Mouse (Mus musculus): ENCODE results near the gene Olfr970. TPM values are rescaled to one million over a fixed set of nuclear protein-coding genes. Genes with fewer than 3 reads are reported as not detected.

Gene Olfr970
- total RNA-seq (2023): not detected in 4 replicates

GRCm38 (mm10) chr9:39808560-39808959 lies at the start of gene Olfr970:
Gene Olfr970 (plus strand): TSS chr9:39808860.

GRCm38 (mm10) chr9:39783153-39783552 lies 25.5 kb upstream of the Olfr970 start, which contains the start of gene Olfr968:
Gene Olfr968 (minus strand): TSS chr9:39783253.

DNA sequence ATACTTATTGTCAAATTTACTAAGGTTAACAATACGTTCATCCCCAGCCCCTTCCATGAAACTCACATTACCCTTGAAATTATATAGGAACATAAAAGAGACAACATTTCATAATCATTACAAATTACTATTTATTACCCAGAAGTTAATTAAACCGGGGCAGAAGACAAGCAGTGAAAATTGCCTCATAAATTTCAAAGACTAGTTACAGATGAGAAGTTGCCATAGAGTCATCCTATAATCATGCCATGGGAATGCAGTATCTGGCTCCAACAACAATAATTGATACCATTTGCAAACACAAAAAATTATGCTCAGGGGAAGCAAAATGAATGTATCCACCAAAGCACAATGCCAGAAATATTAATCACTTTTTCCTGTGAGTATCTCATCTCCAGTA lies 18.1 kb upstream of the Olfr970 start, which contains the start of gene Olfr969:
TSS of gene Olfr969 (plus strand) at position 388 of the 400 bp plus-strand sequence.

DNA sequence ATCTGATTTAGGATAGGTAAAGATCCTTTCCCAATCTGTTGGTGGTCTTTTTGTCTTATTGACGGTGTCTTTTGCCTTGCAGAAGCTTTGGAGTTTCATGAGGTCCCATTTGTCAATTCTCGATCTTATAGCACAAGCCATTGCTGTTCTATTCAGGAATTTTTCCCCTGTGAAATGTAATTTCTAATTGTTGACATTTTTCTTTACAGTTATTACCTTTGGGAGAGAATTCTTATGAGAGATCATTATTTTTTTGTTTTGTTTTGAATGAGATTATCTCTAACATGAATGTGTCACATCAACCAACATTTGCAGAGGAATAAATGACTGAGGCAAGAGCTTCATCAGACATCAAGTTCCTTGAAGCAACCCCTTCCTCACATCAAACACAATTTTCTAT lies 27.9 kb downstream of the Olfr970 start, which contains the start of gene Olfr971:
TSS of gene Olfr971 (plus strand) at position 301 of the 400 bp plus-strand sequence.

DNA sequence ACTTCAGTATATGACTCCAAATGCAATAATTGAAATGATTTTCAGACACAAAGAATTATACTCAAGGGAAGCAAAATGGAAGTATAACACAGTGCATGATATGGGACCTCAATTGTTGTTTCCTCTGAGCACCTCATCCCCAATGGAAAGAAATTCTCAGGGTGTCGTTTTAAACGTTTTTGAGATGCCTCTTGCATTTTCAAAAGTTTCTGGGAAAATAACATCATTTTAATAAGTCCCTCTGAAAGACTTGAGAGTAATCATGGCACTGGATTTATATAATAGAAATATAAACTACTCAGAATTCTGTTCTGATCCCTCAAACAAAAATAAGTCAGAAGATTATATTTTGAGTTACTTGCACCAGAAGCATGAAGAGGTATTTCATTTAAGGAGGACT lies 57.5 kb downstream of the Olfr970 start, which contains the start of gene Olfr972:
TSS of gene Olfr972 (plus strand) at position 301 of the 400 bp plus-strand sequence.

Other genes starting within 250 kb of the Olfr970 start
- gene Olfr959, start 233.3 kb upstream of the Olfr970 start, total RNA-seq (2023): not detected in 4 replicates
- gene AW551984, start 204.5 kb upstream of the Olfr970 start, total RNA-seq (2023): not detected in 4 replicates
- not detected in 4 replicates for gene Olfr148, start 198.2 kb upstream of the Olfr970 start, total RNA-seq (2023)
- gene Olfr960, start 187.5 kb upstream of the Olfr970 start, total RNA-seq (2023): not detected in 4 replicates
- gene Olfr961, start 163.8 kb upstream of the Olfr970 start, total RNA-seq (2023): not detected in 4 replicates
- not detected in 4 replicates for gene Olfr963, start 141.7 kb upstream of the Olfr970 start, total RNA-seq (2023)
- not detected in 4 replicates for gene Olfr149, start 101.7 kb upstream of the Olfr970 start, total RNA-seq (2023)
- gene Olfr965, start 97.5 kb upstream of the Olfr970 start, total RNA-seq (2023): not detected in 4 replicates
- not detected in 4 replicates for gene Olfr150, start 77.9 kb upstream of the Olfr970 start, total RNA-seq (2023)
- not detected in 4 replicates for gene Olfr967, start 62.6 kb upstream of the Olfr970 start, total RNA-seq (2023)
- not detected in 4 replicates for gene Olfr968, start 25.6 kb upstream of the Olfr970 start, total RNA-seq (2023)
- not detected in 4 replicates for gene Olfr969, start 17.9 kb upstream of the Olfr970 start, total RNA-seq (2023)
- gene Olfr971, start 28.0 kb downstream of the Olfr970 start, total RNA-seq (2023): not detected in 4 replicates
- gene Olfr972, start 57.6 kb downstream of the Olfr970 start, total RNA-seq (2023): not detected in 4 replicates
- not detected in 4 replicates for gene Olfr229, start 98.5 kb downstream of the Olfr970 start, total RNA-seq (2023)
- not detected in 4 replicates for gene Olfr974, start 128.6 kb downstream of the Olfr970 start, total RNA-seq (2023)
- not detected in 4 replicates for gene Olfr975, start 143.2 kb downstream of the Olfr970 start, total RNA-seq (2023)
- not detected in 4 replicates for gene Olfr976, start 152.3 kb downstream of the Olfr970 start, total RNA-seq (2023)
- not detected in 4 replicates for gene Olfr978, start 183.3 kb downstream of the Olfr970 start, total RNA-seq (2023)
- not detected in 4 replicates for gene Olfr979, start 194.6 kb downstream of the Olfr970 start, total RNA-seq (2023)
- gene Olfr980, start 200.7 kb downstream of the Olfr970 start, total RNA-seq (2023): not detected in 4 replicates
- not detected in 4 replicates for gene Olfr981, start 212.6 kb downstream of the Olfr970 start, total RNA-seq (2023)